Mouse (Mus musculus) cerebellum, adult 8-10 months (tissue): Measurements from ENCODE around the gene Kif5a.

Experiments
- DNase-seq: peaks from one replicate; pipeline ENCODE4 v3.0.0; 2022

Kif5a gene

GRCm38 (mm10) chr10:127288800-127289572 is 25.8 kb upstream of the Kif5a start, which contains the start of gene Mbd6:
Mbd6 (minus strand) TSS chr10:127289018.
- DNase-seq = peak; percentile 87

DNA sequence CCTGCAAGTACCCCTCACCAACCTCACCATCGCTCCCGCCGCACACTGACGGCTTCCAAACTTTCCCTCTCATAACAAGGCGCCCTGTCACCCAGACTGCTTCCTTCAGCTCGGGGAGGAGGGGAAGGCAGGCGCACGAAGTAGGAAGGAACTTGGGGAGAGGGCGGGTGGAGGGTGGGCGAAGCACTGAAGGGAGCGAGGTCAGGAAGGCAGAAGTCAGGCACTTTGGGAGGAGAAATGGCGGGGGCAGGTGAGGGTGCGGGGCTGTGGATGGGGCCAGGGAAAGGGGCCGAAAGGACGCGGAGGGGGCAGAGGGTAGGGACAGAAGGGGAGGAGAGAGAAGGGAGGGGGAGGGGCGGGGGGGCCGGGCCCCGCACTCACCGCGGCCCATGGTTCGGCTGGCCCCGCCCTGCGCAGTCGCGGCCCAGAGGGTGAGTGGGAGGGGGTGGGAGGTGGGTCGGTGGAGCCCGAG is 25.2 kb upstream of the Kif5a start:
- no peak for DNase-seq

- no peak for DNase-seq
These were observed 24.8 kb upstream of the Kif5a start for GRCm38 (mm10) chr10:127287936-127288293.

DNA sequence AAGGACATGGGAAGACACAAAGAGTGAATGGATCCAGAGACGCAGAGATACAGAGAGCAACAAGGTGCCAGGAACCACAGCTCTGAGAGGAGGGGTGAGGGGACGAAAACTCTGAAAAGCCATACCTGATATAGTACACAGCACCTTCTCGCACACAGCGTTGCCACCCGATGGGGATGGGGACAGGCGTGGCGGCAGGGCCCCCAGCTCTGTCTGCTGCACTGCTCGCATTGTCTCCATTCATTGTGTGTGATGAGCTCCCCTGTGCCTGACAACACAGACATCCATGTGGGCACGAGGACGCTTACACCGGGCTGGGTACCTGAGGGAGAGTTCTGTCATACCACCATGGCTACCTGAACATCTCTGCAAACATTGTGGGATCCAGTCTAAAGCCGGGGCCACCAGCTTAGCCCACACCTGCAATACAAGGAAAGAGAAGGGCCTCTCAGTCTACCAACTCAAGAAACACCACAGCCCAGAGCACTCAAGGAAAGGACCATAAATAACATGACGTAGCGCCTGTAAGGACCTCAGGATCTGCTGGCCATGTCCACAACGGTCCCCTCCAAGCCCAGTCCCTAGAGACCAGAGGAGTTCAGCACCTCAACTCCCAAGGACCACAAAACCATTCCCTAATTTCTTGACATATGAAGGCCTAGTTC is 24.3 kb upstream of the Kif5a start:
- DNase-seq = no peak

DNA sequence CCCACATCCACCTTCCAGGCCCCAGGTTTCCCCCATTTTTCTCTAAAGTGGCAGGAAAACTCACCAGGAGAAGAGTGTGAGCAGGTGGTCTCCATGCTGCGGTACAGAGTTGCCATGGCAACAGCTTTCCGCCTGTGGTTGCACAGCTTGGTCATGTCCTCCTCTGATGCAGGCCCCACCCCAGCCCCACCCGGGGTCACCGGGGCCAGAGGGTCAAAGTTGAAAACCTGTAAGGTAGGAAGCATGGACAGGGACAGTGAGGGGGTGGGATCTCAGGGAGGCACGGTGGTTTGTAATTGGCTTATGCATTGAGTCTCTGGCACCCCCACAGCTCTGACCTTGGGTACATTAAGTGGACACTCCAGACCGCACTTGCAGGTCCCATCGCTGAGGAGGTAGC is 23.6 kb upstream of the Kif5a start:
- DNase-seq = no peak

DNA sequence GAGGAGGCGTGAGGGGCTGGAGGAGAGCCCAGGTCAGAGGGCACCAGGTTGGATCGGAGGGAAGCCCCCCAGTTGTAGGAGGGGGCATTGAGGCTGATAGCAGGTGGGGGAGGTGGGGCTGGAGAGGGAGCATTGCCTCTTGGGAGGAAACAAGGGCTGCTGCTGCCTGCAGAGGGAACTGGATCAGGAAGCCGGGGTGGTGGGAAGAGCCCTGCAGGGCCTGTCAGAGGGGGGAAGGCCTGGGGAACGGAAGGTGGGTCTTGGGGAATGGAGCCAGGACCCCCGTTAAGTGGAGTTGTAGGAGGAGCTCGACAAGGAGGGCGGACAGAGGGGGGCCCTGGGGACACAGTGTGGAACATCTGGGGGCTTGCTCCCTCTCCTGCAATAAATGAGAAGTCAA is 23.0 kb upstream of the Kif5a start:
- DNase-seq = no peak

DNA sequence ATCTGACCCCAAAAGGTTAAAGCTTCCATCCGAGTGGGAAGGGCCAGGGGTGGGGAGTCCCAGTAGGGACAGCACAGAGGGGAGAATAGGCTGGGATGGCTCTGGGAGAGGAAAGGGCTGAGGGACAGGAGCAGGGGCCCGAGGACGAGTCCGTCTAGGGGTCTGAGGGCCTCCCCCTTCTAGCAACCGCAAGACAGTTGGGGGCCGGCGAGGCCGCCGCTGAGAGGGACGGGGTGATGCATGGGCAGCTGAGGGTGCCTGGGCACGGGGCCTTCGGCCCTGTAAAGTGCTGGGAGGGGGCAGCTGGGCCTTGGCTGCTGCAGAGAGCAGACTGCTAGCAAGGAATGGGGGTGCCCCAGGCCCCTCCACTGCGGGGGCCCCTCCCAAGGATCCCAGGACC is 22.5 kb upstream of the Kif5a start:
- DNase-seq = no peak

GRCm38 (mm10) chr10:127284724-127285500 is 21.8 kb upstream of the Kif5a start:
- DNase-seq = no peak

- DNase-seq = no peak
These were observed 21.0 kb upstream of the Kif5a start for GRCm38 (mm10) chr10:127284105-127284622.

- no peak for DNase-seq
These were observed 19.6 kb upstream of the Kif5a start for GRCm38 (mm10) chr10:127282620-127283215.

GRCm38 (mm10) chr10:127281316-127281715 is 18.2 kb upstream of the Kif5a start:
- DNase-seq = no peak

GRCm38 (mm10) chr10:127279730-127280129 is 16.6 kb upstream of the Kif5a start:
- DNase-seq = no peak

- DNase-seq = no peak
These were observed 11.3 kb upstream of the Kif5a start for GRCm38 (mm10) chr10:127274261-127275022.

- DNase-seq = no peak
These were observed 9.2 kb upstream of the Kif5a start for GRCm38 (mm10) chr10:127272371-127272770.

GRCm38 (mm10) chr10:127269884-127270283 is 6.7 kb upstream of the Kif5a start:
- DNase-seq = no peak

DNA sequence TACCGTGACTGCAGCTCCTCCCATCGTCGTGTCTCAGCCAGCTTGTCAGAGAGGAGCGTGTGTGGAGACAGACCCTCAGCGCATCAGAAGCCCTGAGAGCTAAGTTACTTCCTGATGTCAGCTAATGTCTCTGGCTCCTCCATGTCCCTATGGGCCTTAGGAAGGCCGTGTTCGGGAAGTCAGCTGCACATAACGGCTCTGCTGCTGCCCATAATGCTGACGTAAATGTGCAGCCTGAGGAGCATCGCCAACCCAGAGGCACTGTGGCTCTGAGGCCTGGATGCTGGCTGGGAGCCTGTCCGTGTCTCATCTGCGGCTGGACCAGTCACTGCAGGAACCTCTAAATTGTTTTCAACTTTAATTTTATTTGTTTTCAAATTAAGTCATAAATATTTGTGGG is 5.9 kb upstream of the Kif5a start:
- DNase-seq = no peak

DNA sequence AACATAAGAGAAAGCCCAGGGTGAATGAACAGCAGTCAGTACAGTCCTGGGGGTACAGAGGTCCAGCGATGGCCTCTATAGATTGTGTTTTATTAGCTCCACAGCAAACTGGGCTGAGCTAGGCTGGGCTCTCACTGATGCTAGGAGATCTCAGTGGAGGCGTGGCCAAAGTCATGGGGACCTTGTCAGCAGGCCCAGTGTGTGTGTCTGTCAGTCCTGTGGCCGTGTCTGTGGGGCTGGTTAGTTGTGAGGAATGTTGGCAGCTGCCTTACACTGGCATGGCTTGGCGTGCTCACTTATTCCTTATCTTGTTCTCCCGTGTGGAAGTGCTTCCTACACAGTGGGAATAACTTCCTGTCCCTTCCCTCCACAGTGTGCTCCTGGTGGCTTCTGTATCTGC is 5.3 kb upstream of the Kif5a start:
- no peak for DNase-seq

DNA sequence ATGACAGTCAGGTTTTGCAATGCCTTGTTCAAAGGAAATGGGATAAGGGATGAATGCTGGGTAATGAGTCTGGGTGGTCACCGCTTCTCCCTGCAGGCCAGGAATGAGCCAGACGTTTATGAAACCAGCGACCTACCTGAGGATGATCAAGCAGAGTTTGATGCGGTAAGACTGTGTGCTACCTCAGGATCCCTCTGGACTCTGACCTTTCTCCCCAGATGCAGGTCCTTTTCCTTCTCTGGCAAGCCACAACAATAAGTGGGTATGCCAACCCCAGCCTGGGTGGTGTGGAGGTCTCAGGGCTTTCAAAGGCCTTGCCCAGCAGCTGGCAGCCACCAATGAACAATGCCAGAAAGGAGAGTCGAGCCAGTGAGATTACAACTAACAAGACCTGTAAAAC is 4.2 kb upstream of the Kif5a start:
- DNase-seq = no peak

- peak; percentile 91 for DNase-seq
These were observed 3.3 kb upstream of the Kif5a start, which contains the start of gene Dctn2 for GRCm38 (mm10) chr10:127266112-127267091. Dctn2 (plus strand) TSS chr10:127266368.

DNA sequence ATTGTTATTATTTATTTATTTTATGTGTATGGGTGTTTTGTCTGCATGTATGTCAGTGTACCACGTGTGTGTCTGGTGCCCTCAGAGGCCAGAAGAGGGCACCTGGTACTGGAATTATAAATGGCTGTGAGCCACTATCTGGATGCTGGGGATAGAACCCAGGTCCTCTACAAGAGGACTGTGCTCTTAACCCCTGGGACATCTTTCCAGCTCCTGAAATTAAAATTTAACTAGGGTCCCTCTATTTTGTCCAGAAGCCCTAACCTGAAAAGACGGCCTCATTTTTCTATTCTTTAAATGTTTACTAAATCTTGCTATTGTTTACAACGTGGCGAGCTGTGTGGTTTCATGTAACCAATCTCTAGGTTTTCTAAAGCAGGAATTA is 2.6 kb upstream of the Kif5a start:
- DNase-seq = no peak

- DNase-seq = no peak
These were observed 1.8 kb upstream of the Kif5a start for GRCm38 (mm10) chr10:127264971-127265370.
